Mouse (Mus musculus) regulatory T cell (primary cell): ENCODE measurements around the gene Vmn1r3.

Experiments used
- in situ Hi-C: fragments of 300-600 bp; cut with MboI, MseI; formaldehyde crosslinking; loops from one replicate; pipeline ENCODE4 v1.15.1; 2025; ENCODE audit warnings: high pct_unique_total_duplicates

The Vmn1r3 gene

GRCm38 (mm10) chr4:3147926-3148325, 37.2 kb downstream of the Vmn1r3 start:
- in situ Hi-C loops, result loop anchor here (25.0 kb wide), 1 partner anchor 89 kb away; no protein-coding TSS in a partner anchor
